Mouse (Mus musculus): ENCODE results near the gene Caskin1.

GRCm38 (mm10) chr17:24485090-24485860, 3.1 kb upstream of the Caskin1 start:
- TF ChIP-seq CTCF (IDR thresholded peaks at IDR 0.05; ENCODE audit: low read depth, low read length) = no peak
- no peak for TF ChIP-seq POLR2A (IDR thresholded peaks at IDR 0.05; ENCODE audit: borderline replicate concordance, low read depth, low read length)

All from bone marrow macrophage, adult 2 months (primary cell).